Mouse (Mus musculus): ENCODE results near the gene Bcam. TPM values are rescaled to one million over a fixed set of nuclear protein-coding genes. Genes with fewer than 3 reads are reported as not detected.

Gene Bcam
- polyA plus RNA-seq, 1 experiment from 2014 or later = 214 TPM

- ATAC-seq (ENCODE audit: low FRiP score, low TSS enrichment) = peak; percentile 51
- no peaks in the 10 kb centered on the region for H3K9me3 ChIP-seq (ENCODE audit: control insufficient read depth, low read length)
- no peak overlapping the region for H3K9ac ChIP-seq (ENCODE audit: low read depth, low read length)
- H3K4me1 ChIP-seq (ENCODE audit: control insufficient read depth, insufficient read depth, low read length) = peaks cover 5% of the 10 kb centered on the region; the same call in 1 of the 2 replicates
- H3K4me3 ChIP-seq (ENCODE audit: low read length) = peak overlapping the region; percentile 12; the same call in 1 of the 2 replicates
- H3K27me3 ChIP-seq (ENCODE audit: control insufficient read depth, insufficient read depth, low read length) = peaks cover 37% of the 10 kb centered on the region
- no peak overlapping the region for H3K27ac ChIP-seq (ENCODE audit: low read depth, low read length)
- H3K36me3 ChIP-seq (ENCODE audit: control insufficient read depth, insufficient read depth, low read length) = no peaks in the 10 kb centered on the region
- H3K4me2 ChIP-seq (replicated peaks; ENCODE audit: low read depth, low read length) = peak overlapping the region; percentile 19
- 5% methylated on average over 22 of the region's 22 CpGs for WGBS
These were observed 40.3 kb upstream of the Bcam start for GRCm38 (mm10) chr7:19811114-19811513.

GRCm38 (mm10) chr7:19809369-19809768 is 38.6 kb upstream of the Bcam start:
- Histone ChIP-seq H3K9ac (ENCODE audit: low read depth, low read length) (peak overlapping the region; percentile 13), H3K4me2 (replicated peaks; ENCODE audit: low read depth, low read length) (peak overlapping the region; percentile 41), H3K36me3 (ENCODE audit: control insufficient read depth, insufficient read depth, low read length) (no peaks in the 10 kb centered on the region), H3K27ac (ENCODE audit: low read depth, low read length) (no peak overlapping the region), H3K4me3 (ENCODE audit: low read length) (peak overlapping the region; percentile 25), H3K9me3 (ENCODE audit: control insufficient read depth, low read length) (no peaks in the 10 kb centered on the region), H3K4me1 (ENCODE audit: control insufficient read depth, insufficient read depth, low read length) (peaks cover 5% of the 10 kb centered on the region; the same call in 1 of the 2 replicates), H3K27me3 (ENCODE audit: control insufficient read depth, insufficient read depth, low read length) (peaks cover 37% of the 10 kb centered on the region)
- 3% methylated on average over 27 of the region's 27 CpGs for WGBS
- ATAC-seq (ENCODE audit: low FRiP score, low TSS enrichment) = peak; percentile 69; the same call in 1 of the 2 replicates

- Histone ChIP-seq H3K27ac (ENCODE audit: low read depth, low read length) (no peak overlapping the region), H3K27me3 (ENCODE audit: control insufficient read depth, insufficient read depth, low read length) (peaks cover 29% of the 10 kb centered on the region), H3K9me3 (ENCODE audit: control insufficient read depth, low read length) (no peaks in the 10 kb centered on the region), H3K36me3 (ENCODE audit: control insufficient read depth, insufficient read depth, low read length) (no peaks in the 10 kb centered on the region), H3K4me1 (ENCODE audit: control insufficient read depth, insufficient read depth, low read length) (peaks cover 5% of the 10 kb centered on the region; the same call in 1 of the 2 replicates), H3K4me2 (replicated peaks; ENCODE audit: low read depth, low read length) (no peak overlapping the region), H3K9ac (ENCODE audit: low read depth, low read length) (no peak overlapping the region), H3K4me3 (ENCODE audit: low read length) (no peak overlapping the region)
- no peak for ATAC-seq (ENCODE audit: low FRiP score, low TSS enrichment)
- WGBS = 84% methylated on average over 8 of the region's 8 CpGs
These were observed 35.6 kb upstream of the Bcam start for GRCm38 (mm10) chr7:19806356-19806969.

GRCm38 (mm10) chr7:19802995-19803394 is 32.2 kb upstream of the Bcam start:
- Histone ChIP-seq H3K36me3 (ENCODE audit: control insufficient read depth, insufficient read depth, low read length) (no peaks in the 10 kb centered on the region), H3K27ac (ENCODE audit: low read depth, low read length) (no peak overlapping the region), H3K4me2 (replicated peaks; ENCODE audit: low read depth, low read length) (no peak overlapping the region), H3K27me3 (ENCODE audit: control insufficient read depth, insufficient read depth, low read length) (no peaks in the 10 kb centered on the region), H3K4me1 (ENCODE audit: control insufficient read depth, insufficient read depth, low read length) (no peaks in the 10 kb centered on the region), H3K9me3 (ENCODE audit: control insufficient read depth, low read length) (no peaks in the 10 kb centered on the region), H3K9ac (ENCODE audit: low read depth, low read length) (no peak overlapping the region), H3K4me3 (ENCODE audit: low read length) (no peak overlapping the region)
- no peak for ATAC-seq (ENCODE audit: low FRiP score, low TSS enrichment)
- WGBS = 21% methylated on average over 7 of the region's 7 CpGs

- H3K36me3 ChIP-seq (ENCODE audit: control insufficient read depth, insufficient read depth, low read length) = no peaks in the 10 kb centered on the region
- ATAC-seq (ENCODE audit: low FRiP score, low TSS enrichment) = no peak
- H3K4me2 ChIP-seq (replicated peaks; ENCODE audit: low read depth, low read length) = no peak overlapping the region
- no peak overlapping the region for H3K27ac ChIP-seq (ENCODE audit: low read depth, low read length)
- no peak overlapping the region for H3K9ac ChIP-seq (ENCODE audit: low read depth, low read length)
- H3K4me3 ChIP-seq (ENCODE audit: low read length) = no peak overlapping the region
- no peaks in the 10 kb centered on the region for H3K4me1 ChIP-seq (ENCODE audit: control insufficient read depth, insufficient read depth, low read length)
- peaks cover 11% of the 10 kb centered on the region for H3K27me3 ChIP-seq (ENCODE audit: control insufficient read depth, insufficient read depth, low read length)
- no peaks in the 10 kb centered on the region for H3K9me3 ChIP-seq (ENCODE audit: control insufficient read depth, low read length)
- 16% methylated on average over 2 of the region's 2 CpGs for WGBS
These were observed 29.9 kb upstream of the Bcam start for GRCm38 (mm10) chr7:19800764-19801163.

GRCm38 (mm10) chr7:19796697-19797588 is 26.1 kb upstream of the Bcam start, which contains the start of gene Cblc:
Gene Cblc (minus strand): TSS chr7:19796809.
- H3K27ac ChIP-seq (ENCODE audit: low read depth, low read length) = peak within 1 kb of the TSS; percentile 65

GRCm38 (mm10) chr7:19796254-19796653 is 25.4 kb upstream of the Bcam start:
- H3K4me1 ChIP-seq (ENCODE audit: control insufficient read depth, insufficient read depth, low read length) = no peaks in the 10 kb centered on the region
- H3K9me3 ChIP-seq (ENCODE audit: control insufficient read depth, low read length) = no peaks in the 10 kb centered on the region
- H3K9ac ChIP-seq (ENCODE audit: low read depth, low read length) = peak overlapping the region; percentile 47
- H3K36me3 ChIP-seq (ENCODE audit: control insufficient read depth, insufficient read depth, low read length) = no peaks in the 10 kb centered on the region
- H3K27ac ChIP-seq (ENCODE audit: low read depth, low read length) = no peak overlapping the region
- WGBS = 6% methylated on average over 18 of the region's 18 CpGs
- peaks cover 11% of the 10 kb centered on the region for H3K27me3 ChIP-seq (ENCODE audit: control insufficient read depth, insufficient read depth, low read length)
- peak overlapping the region; percentile 43 for H3K4me2 ChIP-seq (replicated peaks; ENCODE audit: low read depth, low read length)
- H3K4me3 ChIP-seq (ENCODE audit: low read length) = peak overlapping the region; percentile 34
- ATAC-seq (ENCODE audit: low FRiP score, low TSS enrichment) = no peak

More at GRCm38 (mm10) chr7:19796697-19797588, 26.1 kb upstream of the Bcam start, which contains the start of gene Cblc:
- ATAC-seq (ENCODE audit: low FRiP score, low TSS enrichment) = peak; percentile 88
- peak within 1 kb of the TSS; percentile 47 for H3K9ac ChIP-seq (ENCODE audit: low read depth, low read length)
- H3K36me3 ChIP-seq (ENCODE audit: control insufficient read depth, insufficient read depth, low read length) = no peaks in the 10 kb centered on the region
- peak within 1 kb of the TSS; percentile 43 for H3K4me2 ChIP-seq (replicated peaks; ENCODE audit: low read depth, low read length)
- no peaks in the 10 kb centered on the region for H3K9me3 ChIP-seq (ENCODE audit: control insufficient read depth, low read length)
- peak within 1 kb of the TSS; percentile 34 for H3K4me3 ChIP-seq (ENCODE audit: low read length)
- peaks cover 11% of the 10 kb centered on the region for H3K27me3 ChIP-seq (ENCODE audit: control insufficient read depth, insufficient read depth, low read length)
- H3K4me1 ChIP-seq (ENCODE audit: control insufficient read depth, insufficient read depth, low read length) = no peaks in the 10 kb centered on the region
- WGBS = under 1% methylated on average over 32 of the region's 32 CpGs

- no peaks in the 10 kb centered on the region for H3K9me3 ChIP-seq (ENCODE audit: control insufficient read depth, low read length)
These were observed 24.4 kb upstream of the Bcam start for GRCm38 (mm10) chr7:19795236-19795635.

More at GRCm38 (mm10) chr7:19795236-19795635, 24.4 kb upstream of the Bcam start:
- no peaks in the 10 kb centered on the region for H3K4me1 ChIP-seq (ENCODE audit: control insufficient read depth, insufficient read depth, low read length)
- H3K4me2 ChIP-seq (replicated peaks; ENCODE audit: low read depth, low read length) = no peak overlapping the region
- no peak overlapping the region for H3K27ac ChIP-seq (ENCODE audit: low read depth, low read length)
- no peak overlapping the region for H3K9ac ChIP-seq (ENCODE audit: low read depth, low read length)
- H3K36me3 ChIP-seq (ENCODE audit: control insufficient read depth, insufficient read depth, low read length) = no peaks in the 10 kb centered on the region
- ATAC-seq (ENCODE audit: low FRiP score, low TSS enrichment) = no peak
- H3K4me3 ChIP-seq (ENCODE audit: low read length) = no peak overlapping the region
- H3K27me3 ChIP-seq (ENCODE audit: control insufficient read depth, insufficient read depth, low read length) = peaks cover 11% of the 10 kb centered on the region
- 69% methylated on average over 2 of the region's 2 CpGs for WGBS

Measured in kidney, embryonic 14.5 days (tissue).